Mouse (Mus musculus) heart, embryonic 13.5 days (tissue): Measurements from ENCODE around the gene Bmp7. TPM values are rescaled to one million over a fixed set of nuclear protein-coding genes. Genes with fewer than 3 reads are reported as not detected.

ENCODE experiments used
- ATAC-seq: fragments of 200-750 bp; cut with Nextera tagmentation; 2 replicates; pipeline ENCODE4 v1.8.0; 2017; ENCODE audit warnings: moderate TSS enrichment; ENCODE audit not compliant: insufficient number of reproducible peaks, low FRiP score, low TSS enrichment; ENCODE audit errors: extremely low read depth
- H3K27ac ChIP-seq: fragments of 300-500 bp; sonication (generic); replicated peaks from 2 replicates; pipeline ENCODE4 v1.5.1; 2015; ENCODE audit warnings: moderate library complexity, mild to moderate bottlenecking, inconsistent platforms
- H3K27me3 ChIP-seq: fragments of 300-500 bp; sonication (generic); replicated peaks from 2 replicates; pipeline ENCODE4 v1.6.1; 2015; ENCODE audit warnings: mild to moderate bottlenecking, inconsistent platforms
- H3K36me3 ChIP-seq: fragments of 300-500 bp; sonication (generic); 2 replicates; pipeline ENCODE4 v1.6.1; 2015; ENCODE audit warnings: mild to moderate bottlenecking, inconsistent platforms
- H3K4me1 ChIP-seq: fragments of 300-500 bp; sonication (generic); 2 replicates; pipeline ENCODE4 v1.6.1; 2015; ENCODE audit warnings: inconsistent platforms
- H3K4me2 ChIP-seq: fragments of 300-500 bp; sonication (generic); 2 replicates; pipeline ENCODE4 v1.6.1; 2015; ENCODE audit warnings: inconsistent platforms, mild to moderate bottlenecking, moderate library complexity
- H3K4me3 ChIP-seq: fragments of 300-500 bp; sonication (generic); 2 replicates; pipeline ENCODE4 v1.5.1; 2015; ENCODE audit warnings: moderate library complexity, mild to moderate bottlenecking, inconsistent platforms
- H3K9ac ChIP-seq: fragments of 300-500 bp; sonication (generic); 2 replicates; pipeline ENCODE4 v1.6.1; 2015; ENCODE audit warnings: inconsistent platforms, mild to moderate bottlenecking, moderate library complexity
- H3K9me3 ChIP-seq: fragments of 300-500 bp; sonication (generic); 2 replicates; pipeline ENCODE4 v1.6.1; 2016; ENCODE audit warnings: inconsistent platforms
- WGBS: fragments of 180-500 bp; shearing (Covaris S2); methylation state at CpG from one replicate; pipeline ENCODE4 v1.1.7; 2015; ENCODE audit warnings: mixed read lengths; 5-methylcytosine and 5-hydroxymethylcytosine counted together
- polyA plus RNA-seq: library from polyadenylated mRNA; unstranded; fragments of >200 nt; fragmentation: Nextera tagmentation; extraction: Ambion mirVana; gene quantifications from 2 replicates; pipeline ENCODE4 v1.2.1, GENCODE M21; 2015

Bmp7 gene
- polyA plus RNA-seq, 1 experiment from 2014 or later: 40.3 TPM

GRCm38 (mm10) chr2:172904614-172905013 lies 35.5 kb downstream of the Bmp7 start:
- 76% methylated on average over 6 of the region's 6 CpGs for WGBS
- Histone ChIP-seq H3K27ac (0 out of 2 replicates have a peak overlapping the region, but pooled peaks have one; percentile 24), H3K4me2 (no peak overlapping the region), H3K36me3 (no peaks in the 10 kb centered on the region), H3K9ac (0 out of 2 replicates have a peak overlapping the region, but pooled peaks have one; percentile 37), H3K27me3 (no peaks in the 10 kb centered on the region), H3K4me1 (peaks cover 92% of the 10 kb centered on the region), H3K9me3 (no peaks in the 10 kb centered on the region), H3K4me3 (no peak overlapping the region)
- no peak for ATAC-seq

GRCm38 (mm10) chr2:172903523-172903922 lies 36.6 kb downstream of the Bmp7 start:
- Histone ChIP-seq H3K4me2 (no peak overlapping the region), H3K9me3 (0 out of 2 replicates have a peak, but pooled peaks cover 1% of the 10 kb centered on the region), H3K36me3 (peaks cover 6% of the 10 kb centered on the region), H3K4me1 (peaks cover 83% of the 10 kb centered on the region), H3K27ac (peak overlapping the region; percentile 21; the same call in 1 of the 2 replicates), H3K4me3 (no peak overlapping the region), H3K9ac (peak overlapping the region; percentile 37; the same call in 1 of the 2 replicates), H3K27me3 (no peaks in the 10 kb centered on the region)
- no peak for ATAC-seq
- WGBS: 64% methylated on average over 8 of the region's 8 CpGs

- H3K4me2 ChIP-seq: no peak overlapping the region
- peaks cover 65% of the 10 kb centered on the region for H3K4me1 ChIP-seq
- peak overlapping the region; percentile 50; the same call in 1 of the 2 replicates for H3K27ac ChIP-seq
- H3K4me3 ChIP-seq: no peak overlapping the region
- ATAC-seq: no peak; the same call in 1 of the 2 replicates
- WGBS: 55% methylated on average over 10 of the region's 10 CpGs
- peaks cover 6% of the 10 kb centered on the region; the same call in 1 of the 2 replicates for H3K9me3 ChIP-seq
- H3K36me3 ChIP-seq: peaks cover 15% of the 10 kb centered on the region
- no peaks in the 10 kb centered on the region for H3K27me3 ChIP-seq
- peak overlapping the region; percentile 11; the same call in 1 of the 2 replicates for H3K9ac ChIP-seq
Measured at GRCm38 (mm10) chr2:172900954-172901701, 39.0 kb downstream of the Bmp7 start.

- no peak overlapping the region for H3K4me2 ChIP-seq
- no peaks in the 10 kb centered on the region for H3K27me3 ChIP-seq
- WGBS: 41% methylated on average over 15 of the region's 15 CpGs
- peaks cover 48% of the 10 kb centered on the region for H3K36me3 ChIP-seq
- ATAC-seq: no peak
- peak overlapping the region; percentile 13; the same call in 1 of the 2 replicates for H3K27ac ChIP-seq
- H3K4me1 ChIP-seq: peaks cover 29% of the 10 kb centered on the region
- H3K9ac ChIP-seq: peak overlapping the region; percentile 45; the same call in 1 of the 2 replicates
- H3K4me3 ChIP-seq: no peak overlapping the region
- H3K9me3 ChIP-seq: no peaks in the 10 kb centered on the region
Measured at GRCm38 (mm10) chr2:172889756-172890443, 50.2 kb downstream of the Bmp7 start.

GRCm38 (mm10) chr2:172889222-172889621 lies 50.9 kb downstream of the Bmp7 start:
- H3K4me2 ChIP-seq: no peak overlapping the region
- WGBS: 71% methylated on average over 12 of the region's 12 CpGs

GRCm38 (mm10) chr2:172888147-172888546 lies 52.0 kb downstream of the Bmp7 start:
- H3K9me3 ChIP-seq: no peaks in the 10 kb centered on the region
- H3K27me3 ChIP-seq: no peaks in the 10 kb centered on the region
- no peak overlapping the region for H3K4me2 ChIP-seq
- 70% methylated on average over 11 of the region's 12 CpGs for WGBS
- H3K27ac ChIP-seq: no peak overlapping the region
- H3K4me1 ChIP-seq: peaks cover 32% of the 10 kb centered on the region
- no peak overlapping the region for H3K4me3 ChIP-seq
- H3K9ac ChIP-seq: no peak overlapping the region
- no peak for ATAC-seq
- H3K36me3 ChIP-seq: peaks cover 41% of the 10 kb centered on the region

More at GRCm38 (mm10) chr2:172889222-172889621, 50.9 kb downstream of the Bmp7 start:
- Histone ChIP-seq H3K4me3 (no peak overlapping the region), H3K4me1 (peaks cover 24% of the 10 kb centered on the region), H3K27ac (no peak overlapping the region), H3K36me3 (peaks cover 48% of the 10 kb centered on the region), H3K9me3 (no peaks in the 10 kb centered on the region), H3K9ac (no peak overlapping the region), H3K27me3 (no peaks in the 10 kb centered on the region)
- no peak for ATAC-seq

- Histone ChIP-seq H3K9ac (no peak overlapping the region), H3K27me3 (no peaks in the 10 kb centered on the region), H3K4me3 (no peak overlapping the region), H3K4me2 (no peak overlapping the region), H3K4me1 (peaks cover 55% of the 10 kb centered on the region), H3K36me3 (peaks cover 18% of the 10 kb centered on the region), H3K27ac (no peak overlapping the region), H3K9me3 (no peaks in the 10 kb centered on the region)
- 53% methylated on average over 7 of the region's 7 CpGs for WGBS
- no peak for ATAC-seq
Measured at GRCm38 (mm10) chr2:172885861-172886260, 54.3 kb downstream of the Bmp7 start.

- H3K9me3 ChIP-seq: no peaks in the 10 kb centered on the region
- no peak for ATAC-seq
- H3K4me1 ChIP-seq: peaks cover 55% of the 10 kb centered on the region
- 77% methylated on average over 6 of the region's 6 CpGs for WGBS
- no peak overlapping the region for H3K4me3 ChIP-seq
- H3K36me3 ChIP-seq: peaks cover 11% of the 10 kb centered on the region
- H3K27me3 ChIP-seq: no peaks in the 10 kb centered on the region
- H3K27ac ChIP-seq: no peak overlapping the region
- H3K9ac ChIP-seq: no peak overlapping the region
- H3K4me2 ChIP-seq: no peak overlapping the region
Measured at GRCm38 (mm10) chr2:172884584-172884983, 55.5 kb downstream of the Bmp7 start.

GRCm38 (mm10) chr2:172875201-172875600 lies 64.9 kb downstream of the Bmp7 start:
- peaks cover 63% of the 10 kb centered on the region for H3K4me1 ChIP-seq
- H3K4me2 ChIP-seq: no peak overlapping the region
- peaks cover 41% of the 10 kb centered on the region for H3K36me3 ChIP-seq
- no peak overlapping the region for H3K4me3 ChIP-seq
- no peak for ATAC-seq
- H3K9me3 ChIP-seq: no peaks in the 10 kb centered on the region
- no peaks in the 10 kb centered on the region for H3K27me3 ChIP-seq
- 60% methylated on average over 9 of the region's 9 CpGs for WGBS
- peak overlapping the region; percentile 63 for H3K9ac ChIP-seq
- peak overlapping the region; percentile 87 for H3K27ac ChIP-seq

- H3K9ac ChIP-seq: no peak overlapping the region
- no peak overlapping the region for H3K4me3 ChIP-seq
- H3K27me3 ChIP-seq: 0 out of 2 replicates have a peak, but pooled peaks cover 4% of the 10 kb centered on the region
- H3K27ac ChIP-seq: peak overlapping the region; percentile 79
- H3K4me2 ChIP-seq: no peak overlapping the region
- peaks cover 68% of the 10 kb centered on the region for H3K4me1 ChIP-seq
- WGBS: 63% methylated on average over 5 of the region's 5 CpGs
- peaks cover 4% of the 10 kb centered on the region; the same call in 1 of the 2 replicates for H3K9me3 ChIP-seq
- peaks cover 26% of the 10 kb centered on the region for H3K36me3 ChIP-seq
- no peak for ATAC-seq
Measured at GRCm38 (mm10) chr2:172866356-172866755, 73.8 kb downstream of the Bmp7 start.

GRCm38 (mm10) chr2:172865165-172865564 lies 75.0 kb downstream of the Bmp7 start:
- peak overlapping the region; percentile 24; the same call in 1 of the 2 replicates for H3K9ac ChIP-seq
- H3K36me3 ChIP-seq: peaks cover 19% of the 10 kb centered on the region
- H3K27me3 ChIP-seq: 0 out of 2 replicates have a peak, but pooled peaks cover 4% of the 10 kb centered on the region
- no peak for ATAC-seq
- WGBS: 72% methylated on average over 6 of the region's 6 CpGs
- H3K4me2 ChIP-seq: no peak overlapping the region
- peaks cover 4% of the 10 kb centered on the region; the same call in 1 of the 2 replicates for H3K9me3 ChIP-seq
- no peak overlapping the region for H3K4me3 ChIP-seq
- peak overlapping the region; percentile 79 for H3K27ac ChIP-seq
- peaks cover 73% of the 10 kb centered on the region for H3K4me1 ChIP-seq
